ENCODE assay signal across 17 mouse cellular contexts in the genomic region with DNA sequence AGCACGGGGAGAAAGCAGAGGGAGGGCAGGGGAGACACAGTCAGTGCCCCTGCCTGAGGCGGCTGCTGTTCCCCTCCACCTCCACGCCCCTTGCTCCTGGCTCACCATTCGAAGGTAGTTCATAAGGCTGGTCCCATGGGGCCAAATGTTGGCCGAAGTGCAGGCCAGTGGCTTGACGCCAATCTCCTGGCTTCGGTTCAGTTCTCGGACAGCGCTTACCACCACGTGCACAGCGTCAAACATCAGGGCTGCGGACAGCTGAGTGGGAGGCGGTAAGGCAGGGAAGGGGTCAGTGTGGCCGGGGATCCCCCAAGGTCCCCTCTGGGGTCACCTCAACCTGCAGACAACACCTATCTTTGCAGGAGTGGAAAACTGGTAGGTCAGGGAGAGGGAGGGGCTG. TPM values are rescaled to one million over a fixed set of nuclear protein-coding genes. Genes with fewer than 3 reads are reported as not detected.
DNase-seq lines count a peak whose midpoint lies in the region; TF ChIP-seq lines count a peak whose summit lies in the region.
"Had no signal": no experiment of that assay in that cellular context is flagged by ENCODE, and none has a peak within 500 bp of the region (broad histone marks: within the 10 kb centered on the region; RNA-seq: fewer than 3 reads in every experiment).

No protein-coding gene starts in this region.

- H3K36me3 ChIP-seq in kidney, adult 2 months (ENCODE audit: control insufficient read depth, insufficient read depth, low read length): no peaks in the 10 kb centered on the region
- peaks cover 96% of the 10 kb centered on the region for H3K36me3 ChIP-seq in limb, embryonic 10.5 days

- DNase-seq in adrenal gland, postnatal 10 days: peak; percentile 80
- DNase-seq in adrenal gland, adult 18-20 months (ENCODE audit: low spot score in 2 of 2): no peak
- peak; percentile 39 for DNase-seq in kidney, adult 11 months
- DNase-seq in kidney, postnatal 14 days: no peak
- peak; percentile 63 for DNase-seq in kidney, adult 2 months
- DNase-seq in kidney, postnatal 36 days: peak; percentile 37 to 63
- no peak for DNase-seq in left cerebral cortex, postnatal 10 days (ENCODE audit: extremely low spot score in 1 of 2, low spot score in 2 of 2)
- no peak for DNase-seq in limb, embryonic 10.5 days (ENCODE audit: low spot score)
- DNase-seq: cerebellum, adult 11 months; lung, embryonic 14.5 days; lung, postnatal 4 days; right cerebral cortex, postnatal 4 days; thymus, postnatal 36 days had no signal

- no peaks in the 10 kb centered on the region for H3K4me1 ChIP-seq in kidney, adult 2 months (ENCODE audit: control insufficient read depth, insufficient read depth, low read length)
- H3K4me1 ChIP-seq in limb, embryonic 10.5 days: no peaks in the 10 kb centered on the region
- H3K4me1 ChIP-seq: hindbrain, embryonic 15.5 days; limb, embryonic 15.5 days; midbrain, embryonic 10.5 days had no signal

- no peak overlapping the region for H3K4me3 ChIP-seq in kidney, adult 2 months (ENCODE audit: insufficient read depth, low read depth, low read length)
- no peak overlapping the region for H3K4me3 ChIP-seq in limb, embryonic 10.5 days
- H3K4me3 ChIP-seq: erythroblast, embryonic 14.5 days; hindbrain, embryonic 15.5 days; limb, embryonic 15.5 days; midbrain, embryonic 10.5 days had no signal

- no peak for TF ChIP-seq CTCF in kidney, adult 2 months (conservative IDR thresholded peaks at IDR 0.05; ENCODE audit: insufficient read depth, insufficient read length, low read depth, low read length)

- intact Hi-C loops in left cerebral cortex, postnatal 10 days (cut with DNase I): no loop called here

- no peaks in the 10 kb centered on the region for H3K9me3 ChIP-seq in limb, embryonic 10.5 days (replicated peaks)
- H3K9me3 ChIP-seq: hindbrain, embryonic 15.5 days; limb, embryonic 15.5 days; midbrain, embryonic 10.5 days had no signal

- H3K27me3 ChIP-seq in kidney, adult 2 months (replicated peaks; ENCODE audit: control insufficient read depth, insufficient read depth, low read length): no peaks in the 10 kb centered on the region
- no peaks in the 10 kb centered on the region for H3K27me3 ChIP-seq in limb, embryonic 10.5 days (ENCODE audit: low read depth, poor library complexity, severe bottlenecking)
- H3K27me3 ChIP-seq: hindbrain, embryonic 15.5 days; limb, embryonic 15.5 days had no signal

- H3K27ac ChIP-seq in kidney, adult 2 months (ENCODE audit: insufficient read depth, low read depth, low read length): no peak overlapping the region
- no peak overlapping the region for H3K27ac ChIP-seq in limb, embryonic 10.5 days
- H3K27ac ChIP-seq: hindbrain, embryonic 15.5 days; limb, embryonic 15.5 days; midbrain, embryonic 10.5 days had no signal

- WGBS in kidney, adult 2 months: 53% methylated on average over 14 of the region's 14 CpGs
- WGBS in limb, embryonic 10.5 days: 95% methylated on average over 14 of the region's 14 CpGs

- no peak for TF ChIP-seq POLR2A in kidney, adult 2 months (IDR thresholded peaks at IDR 0.05; ENCODE audit: low read depth, low read length)

RNA-seq across cellular contexts. Expression of a gene that starts 13.3 kb away (rescaled TPM):
- 10 to 100 TPM; 16.1 to 25.3 TPM for total RNA-seq in adrenal gland, postnatal 10 days (2021)
- 10 to 100 TPM; 15.3 to 17.2 TPM for total RNA-seq in adrenal gland, adult 18-20 months (2021)
- 17.1 and 24.3 TPM in 2 replicates for polyA plus RNA-seq in kidney, adult 2 months (2012; rRNA removed)
- 100 to 1,000 TPM; 226 to 237 TPM for total RNA-seq in left cerebral cortex, postnatal 10 days (2021)
- polyA plus RNA-seq in limb, embryonic 10.5 days (2016; fragmentation: Nextera tagmentation; extraction: Ambion mirVana): 5.4 and 8.7 TPM in 2 replicates

RNA-seq across cellular contexts. Expression of a gene that starts 13.5 kb away (rescaled TPM):
- 10 to 100 TPM; 18.3 to 18.5 TPM for total RNA-seq in adrenal gland, postnatal 10 days (2021)
- 10 to 100 TPM; 18.6 to 19.6 TPM for total RNA-seq in adrenal gland, adult 18-20 months (2021)
- polyA plus RNA-seq in kidney, adult 2 months (2012; rRNA removed): 20.6 and 27.0 TPM in 2 replicates
- 10 to 100 TPM; 26.0 to 27.1 TPM for total RNA-seq in left cerebral cortex, postnatal 10 days (2021)
- 44.1 and 48.3 TPM in 2 replicates for polyA plus RNA-seq in limb, embryonic 10.5 days (2016; fragmentation: Nextera tagmentation; extraction: Ambion mirVana)

RNA-seq across cellular contexts. Expression of a gene that starts 53.1 kb away (rescaled TPM):
- total RNA-seq in adrenal gland, postnatal 10 days (2021): 10 to 100 TPM; 26.2 to 42.2 TPM
- 100 to 1,000 TPM in 1 of 2 experiments, 10 to 100 TPM in 1; 30.2 to 121 TPM for total RNA-seq in adrenal gland, adult 18-20 months (2021)
- 1.4 and 1.8 TPM in 2 replicates for polyA plus RNA-seq in kidney, adult 2 months (2012; rRNA removed)
- total RNA-seq in left cerebral cortex, postnatal 10 days (2021): 1,000 to 10,000 TPM; 2,078 to 2,206 TPM
- 0.05 and 0.15 TPM in 2 replicates for polyA plus RNA-seq in limb, embryonic 10.5 days (2016; fragmentation: Nextera tagmentation; extraction: Ambion mirVana)

Comparison
In these comparisons a context has a peak if more than half of its experiments do, and no peak if none do; other contexts are left out.
1. DNase-seq: peak in adrenal gland, postnatal 10 days (single experiment), kidney, adult 11 months (single experiment), kidney, adult 2 months (single experiment) and kidney, postnatal 36 days (2 of 2); none in adrenal gland, adult 18-20 months (0 of 2), kidney, postnatal 14 days (single experiment), left cerebral cortex, postnatal 10 days (0 of 2) and limb, embryonic 10.5 days (single experiment).
2. RNA of a gene that starts 13.3 kb away (total RNA-seq): 226 to 237 TPM in left cerebral cortex, postnatal 10 days; 16.1 to 25.3 TPM in adrenal gland, postnatal 10 days and 15.3 to 17.2 TPM in adrenal gland, adult 18-20 months; every median in the first group is over 4 times any median in the second.
3. RNA of a gene that starts 53.1 kb away (total RNA-seq): 2,078 to 2,206 TPM in left cerebral cortex, postnatal 10 days; 30.2 to 121 TPM in adrenal gland, adult 18-20 months and 26.2 to 42.2 TPM in adrenal gland, postnatal 10 days; every median in the first group is over 10 times any median in the second.